Mouse (Mus musculus): ENCODE measurements around the gene Tmem231. TPM values are rescaled to one million over a fixed set of nuclear protein-coding genes. Genes with fewer than 3 reads are reported as not detected.
"Not testable (repeated sequence)": the region's sequence is repeated elsewhere in the genome, so short reads cannot be mapped to it uniquely, and the experiment has no call there.

The Tmem231 gene
- total RNA-seq, 1 experiment from 2014 or later, result not detected

GRCm38 (mm10) chr8:111951936-111952335 is 18.3 kb upstream of the Tmem231 start:
- ATAC-seq (replicated peaks; ENCODE audit: insufficient number of reproducible peaks, low FRiP score, low TSS enrichment, poor library complexity, severe bottlenecking), result no peak

DNA sequence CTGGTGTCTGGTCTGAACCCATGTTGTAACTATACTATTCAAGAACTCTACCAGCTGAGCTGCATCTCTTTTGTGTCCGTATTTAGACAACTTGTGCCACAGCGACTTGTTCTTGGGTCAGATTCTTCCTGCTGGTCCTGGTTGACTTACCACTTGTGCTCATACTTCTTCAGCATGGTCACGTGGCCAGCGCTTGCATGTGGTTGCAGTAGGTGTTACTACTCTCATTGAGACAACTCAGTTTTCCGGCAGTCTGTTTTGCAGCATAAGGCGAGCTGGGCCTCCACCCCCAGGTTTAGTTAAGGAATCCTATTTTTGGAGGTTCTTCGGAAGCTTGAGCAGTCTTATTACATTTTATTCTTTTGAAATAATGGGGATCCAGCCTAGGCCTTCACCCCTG is 17.6 kb upstream of the Tmem231 start:
- ATAC-seq (replicated peaks; ENCODE audit: insufficient number of reproducible peaks, low FRiP score, low TSS enrichment, poor library complexity, severe bottlenecking), result no peak

DNA sequence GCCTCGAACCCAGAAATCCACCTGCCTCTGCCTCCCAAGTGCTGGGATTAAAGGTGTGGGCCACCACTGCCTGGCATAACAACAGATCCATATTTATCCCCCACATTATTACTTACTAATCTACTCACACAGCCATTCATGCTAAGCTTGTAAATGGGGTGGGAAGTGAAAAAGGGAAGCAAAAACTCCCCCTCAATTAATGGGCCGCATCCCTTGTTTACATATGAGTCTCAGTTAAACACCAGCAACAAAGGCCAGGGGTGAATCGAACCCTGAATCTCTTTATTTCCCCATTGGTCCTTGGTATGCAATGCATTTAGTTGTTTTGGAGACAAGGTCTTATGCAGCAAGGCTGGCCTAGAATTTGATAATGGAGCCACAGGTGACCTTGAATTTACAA is 17.2 kb upstream of the Tmem231 start:
- no peak for ATAC-seq (replicated peaks; ENCODE audit: insufficient number of reproducible peaks, low FRiP score, low TSS enrichment, poor library complexity, severe bottlenecking)

DNA sequence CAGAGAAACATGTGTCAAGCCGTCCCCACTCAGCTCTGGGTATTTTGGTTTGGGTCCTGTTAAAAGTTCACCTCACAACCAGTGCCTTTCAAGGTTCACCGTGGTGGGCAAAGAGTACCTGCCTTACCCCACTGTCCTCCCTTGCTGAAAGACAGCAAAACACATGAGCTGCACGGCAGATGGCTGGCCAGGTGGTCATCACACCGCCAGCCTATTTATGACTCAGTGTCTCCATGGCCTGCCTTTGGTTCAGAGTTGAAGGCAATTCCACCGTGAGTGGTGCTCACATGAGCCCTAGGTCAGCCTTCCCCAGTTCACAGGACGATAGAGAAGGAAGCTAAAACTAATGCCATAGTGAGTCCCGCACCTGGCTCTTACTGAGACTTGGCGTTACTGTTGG is 14.3 kb upstream of the Tmem231 start:
- no peak for ATAC-seq (replicated peaks; ENCODE audit: insufficient number of reproducible peaks, low FRiP score, low TSS enrichment, poor library complexity, severe bottlenecking)

DNA sequence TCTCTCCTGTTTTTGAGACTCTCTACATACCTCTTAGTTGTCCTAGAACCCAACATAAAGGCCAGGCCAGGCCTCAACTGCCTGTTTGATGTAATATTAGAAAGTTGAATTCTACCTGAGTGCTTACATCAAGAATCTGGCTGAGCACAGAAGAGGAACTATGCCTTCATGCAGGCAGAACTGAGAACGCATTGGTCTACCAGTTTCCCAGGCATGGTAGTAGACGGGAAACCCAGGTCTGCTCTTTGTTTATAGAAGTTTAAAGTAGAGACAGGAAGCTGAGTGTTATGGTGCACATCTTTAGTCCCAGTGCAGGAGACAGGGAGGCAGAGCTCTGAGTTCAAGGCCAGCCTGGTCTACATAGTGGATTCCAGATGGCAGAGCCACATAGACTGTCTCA is 13.5 kb upstream of the Tmem231 start:
- ATAC-seq (replicated peaks; ENCODE audit: insufficient number of reproducible peaks, low FRiP score, low TSS enrichment, poor library complexity, severe bottlenecking), result no peak

DNA sequence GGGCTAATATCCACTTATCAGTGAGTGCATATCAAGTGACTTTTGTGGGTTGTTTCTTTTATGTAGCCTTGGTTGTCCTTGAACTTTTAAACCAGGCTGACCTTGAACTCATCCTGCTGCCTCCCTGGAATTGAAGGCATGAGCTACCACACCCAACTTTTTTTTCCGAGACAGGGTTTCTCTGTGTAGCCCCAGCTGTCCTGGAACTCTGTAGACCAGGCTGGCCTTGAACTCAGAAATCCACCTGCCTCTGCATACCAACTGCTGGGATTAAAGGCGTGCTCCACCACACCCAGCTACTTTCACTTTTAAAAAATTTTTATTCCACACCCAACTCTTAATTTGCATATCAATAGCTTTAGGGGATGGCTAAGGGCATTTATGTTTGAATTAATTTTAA is 9.9 kb upstream of the Tmem231 start:
- no peak for ATAC-seq (replicated peaks; ENCODE audit: insufficient number of reproducible peaks, low FRiP score, low TSS enrichment, poor library complexity, severe bottlenecking)

DNA sequence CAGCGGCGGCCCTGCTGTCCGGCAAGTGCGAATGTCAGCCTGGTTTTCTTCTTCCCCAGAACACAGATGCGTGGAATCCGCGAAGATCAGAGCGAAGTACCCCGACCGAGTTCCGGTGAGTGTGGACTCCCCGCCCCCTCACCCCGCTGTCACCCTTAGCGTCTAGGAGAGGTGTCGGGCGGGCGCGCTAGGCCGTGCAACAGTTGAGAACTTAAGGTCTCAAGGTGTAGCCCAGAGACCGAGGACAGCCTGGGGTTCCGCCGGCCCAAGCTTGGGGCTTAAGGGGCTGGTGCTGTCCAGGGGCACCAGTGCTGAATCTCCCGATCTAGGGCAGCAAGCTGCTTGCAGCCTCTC is 7.4 kb upstream of the Tmem231 start:
- ATAC-seq (replicated peaks; ENCODE audit: insufficient number of reproducible peaks, low FRiP score, low TSS enrichment, poor library complexity, severe bottlenecking), result peak; percentile 24

- ATAC-seq (replicated peaks; ENCODE audit: insufficient number of reproducible peaks, low FRiP score, low TSS enrichment, poor library complexity, severe bottlenecking), result peak; percentile 84
Measured at GRCm38 (mm10) chr8:111940171-111941100, 6.8 kb upstream of the Tmem231 start, which contains the start of gene Gabarapl2. TSS of gene Gabarapl2 (plus strand) at chr8:111940703.

DNA sequence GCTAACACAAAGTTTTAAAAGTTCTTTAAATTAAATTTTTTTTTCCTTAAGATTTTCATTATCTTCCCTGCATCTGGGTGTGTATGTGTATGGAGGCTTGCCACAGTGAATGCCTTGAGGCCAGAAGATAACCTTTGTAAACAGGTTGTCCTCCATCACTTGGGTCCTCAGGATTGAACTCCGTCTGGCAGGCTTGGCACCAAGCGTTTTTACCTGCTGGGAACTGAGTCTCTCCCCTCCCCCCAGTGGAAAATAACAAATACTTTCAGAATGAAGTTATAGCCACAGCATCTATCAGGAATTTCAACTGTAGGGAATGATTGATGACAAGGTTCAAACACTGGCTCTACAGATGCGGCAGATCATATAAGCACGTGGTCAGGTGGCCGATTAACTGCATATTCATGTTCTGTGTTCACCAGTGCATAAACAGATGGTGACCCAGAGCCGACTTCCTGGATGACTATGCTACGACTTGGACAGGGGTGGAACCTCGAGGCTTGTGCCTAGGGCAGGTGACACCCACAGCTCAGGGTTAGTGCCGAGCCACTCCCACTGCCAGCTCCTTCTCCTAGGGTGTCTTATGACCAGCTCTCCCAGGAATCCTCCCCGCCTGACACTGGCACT is 5.9 kb upstream of the Tmem231 start:
- ATAC-seq (replicated peaks; ENCODE audit: insufficient number of reproducible peaks, low FRiP score, low TSS enrichment, poor library complexity, severe bottlenecking), result peak; percentile 80

DNA sequence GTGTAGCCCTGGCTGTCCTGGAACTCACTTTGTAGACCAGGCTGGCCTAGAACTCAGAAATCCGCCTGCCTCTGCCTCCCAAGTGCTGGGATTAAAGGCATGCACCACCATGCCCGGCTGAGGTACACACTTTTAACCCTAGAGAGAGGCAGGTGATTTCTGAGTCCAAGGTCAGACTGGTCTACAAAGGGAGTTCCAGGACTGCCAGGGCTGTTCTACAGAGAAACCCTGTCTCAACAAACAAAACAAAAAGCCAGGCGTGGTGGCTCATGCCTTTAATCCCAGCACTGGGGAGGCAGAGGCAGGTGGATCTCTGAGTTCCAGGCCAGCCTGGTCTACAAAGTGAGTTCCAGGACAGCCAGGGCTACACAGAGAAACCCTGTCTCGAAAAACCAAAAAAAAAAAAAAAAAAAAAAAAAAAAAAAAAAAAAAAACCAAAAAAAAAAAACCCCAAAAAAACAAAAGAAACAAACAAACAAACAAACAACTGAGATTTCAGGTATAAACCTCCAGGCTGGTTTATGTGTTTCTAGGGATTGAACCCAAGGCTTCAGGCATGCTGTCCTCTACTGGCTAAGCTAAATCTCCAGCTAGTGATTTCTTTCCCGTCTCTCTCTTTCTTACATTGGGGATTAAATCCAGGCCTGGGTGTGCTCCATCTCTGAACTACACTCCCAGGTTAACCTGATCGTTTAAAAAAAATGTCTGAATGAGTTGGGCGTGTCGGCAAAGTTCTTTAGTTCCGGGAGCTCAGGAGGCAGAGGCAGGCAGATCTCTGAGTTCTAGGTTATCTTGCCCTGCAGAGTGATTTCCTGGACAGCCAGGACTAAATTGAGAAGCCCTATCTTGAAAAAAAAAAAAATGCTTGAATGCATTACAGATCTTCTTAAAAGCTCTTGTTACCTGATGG is 4.7 kb upstream of the Tmem231 start:
- ATAC-seq (replicated peaks; ENCODE audit: insufficient number of reproducible peaks, low FRiP score, low TSS enrichment, poor library complexity, severe bottlenecking), result not testable (repeated sequence)

- ATAC-seq (replicated peaks; ENCODE audit: insufficient number of reproducible peaks, low FRiP score, low TSS enrichment, poor library complexity, severe bottlenecking), result no peak
Measured at GRCm38 (mm10) chr8:111937184-111937583, 3.5 kb upstream of the Tmem231 start.

DNA sequence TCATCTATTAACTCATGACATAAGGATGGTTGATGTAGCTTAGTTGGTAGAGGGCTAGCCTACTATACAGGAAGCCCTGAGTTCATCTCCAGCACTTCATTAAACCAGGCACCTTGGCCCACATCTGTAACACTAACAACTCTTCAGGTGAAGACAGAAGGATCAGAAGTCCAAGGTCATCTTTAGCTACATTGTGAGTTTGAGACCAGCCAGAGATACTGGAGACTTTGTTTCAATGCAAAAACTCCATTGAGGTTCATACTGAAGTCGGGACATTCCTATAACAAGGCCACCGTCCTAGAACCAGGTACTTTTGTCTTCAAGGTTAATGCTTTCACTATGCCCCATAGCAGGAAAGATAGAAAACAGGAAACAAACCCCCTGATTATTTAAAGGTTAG is 520 bp upstream of the Tmem231 start:
- no peak for ATAC-seq (replicated peaks; ENCODE audit: insufficient number of reproducible peaks, low FRiP score, low TSS enrichment, poor library complexity, severe bottlenecking)

GRCm38 (mm10) chr8:111932580-111933336 is 923 bp downstream of the Tmem231 start:
- ATAC-seq (replicated peaks; ENCODE audit: insufficient number of reproducible peaks, low FRiP score, low TSS enrichment, poor library complexity, severe bottlenecking), result no peak

DNA sequence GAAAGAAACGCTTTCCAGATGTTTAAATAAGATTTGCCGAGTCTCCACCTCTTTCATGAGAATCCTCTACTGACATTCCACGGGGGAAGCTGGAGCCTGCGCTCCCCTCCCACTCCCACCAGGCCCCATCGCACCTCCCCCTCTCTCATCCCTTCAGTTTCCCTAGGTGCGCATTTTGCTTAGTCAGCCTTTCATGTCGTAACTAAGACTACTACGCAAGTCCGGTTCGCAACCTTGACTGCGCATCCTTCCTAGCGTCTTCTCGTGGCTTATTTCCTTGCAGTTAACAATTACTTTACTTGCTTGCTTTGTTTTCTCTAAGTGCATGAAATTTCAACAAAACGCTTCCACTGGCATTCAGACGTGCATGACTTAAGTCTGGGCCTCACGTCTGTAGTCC is 2.0 kb downstream of the Tmem231 start:
- no peak for ATAC-seq (replicated peaks; ENCODE audit: insufficient number of reproducible peaks, low FRiP score, low TSS enrichment, poor library complexity, severe bottlenecking)

GRCm38 (mm10) chr8:111929648-111930344 is 3.9 kb downstream of the Tmem231 start:
- ATAC-seq (replicated peaks; ENCODE audit: insufficient number of reproducible peaks, low FRiP score, low TSS enrichment, poor library complexity, severe bottlenecking), result no peak

DNA sequence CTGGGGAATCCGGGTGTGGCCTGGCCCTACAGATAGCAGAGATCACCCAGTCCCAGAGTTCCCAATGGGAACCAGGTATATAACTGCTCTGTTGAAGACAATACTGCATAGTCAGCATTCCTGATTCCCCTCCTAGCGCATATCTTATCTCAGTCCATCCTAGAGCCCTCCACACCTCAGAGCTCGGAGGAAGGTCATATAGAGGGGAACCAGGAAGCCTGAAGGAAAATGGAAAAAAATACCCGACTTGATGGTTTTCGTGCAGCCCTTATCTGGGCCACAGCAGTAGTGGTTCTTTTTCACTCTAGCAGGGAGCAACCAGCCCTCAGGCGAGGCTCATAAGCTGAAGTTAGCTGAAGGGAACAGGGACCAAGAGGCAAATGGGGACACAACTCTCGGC is 8.7 kb downstream of the Tmem231 start:
- ATAC-seq (replicated peaks; ENCODE audit: insufficient number of reproducible peaks, low FRiP score, low TSS enrichment, poor library complexity, severe bottlenecking), result no peak

DNA sequence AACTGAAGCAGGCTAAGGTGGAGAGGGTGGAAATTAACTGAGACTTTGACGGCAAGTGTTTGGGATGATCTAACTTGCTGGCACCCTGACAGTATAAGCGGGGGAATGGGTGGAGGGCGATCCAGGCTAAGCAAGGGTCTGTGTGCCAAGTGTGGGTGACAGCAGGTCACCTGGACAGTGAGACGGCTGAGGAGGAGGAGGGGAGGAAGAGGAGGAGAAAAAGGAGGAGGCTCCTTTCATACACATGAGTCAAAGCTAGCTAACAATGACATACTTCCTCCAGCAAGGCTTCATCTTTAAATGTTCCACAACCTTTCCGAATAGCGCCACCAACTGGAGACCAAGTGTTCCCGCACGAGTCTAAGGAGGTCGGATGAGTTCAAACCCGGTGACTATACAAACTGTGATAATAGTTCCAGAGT is 10.3 kb downstream of the Tmem231 start:
- ATAC-seq (replicated peaks; ENCODE audit: insufficient number of reproducible peaks, low FRiP score, low TSS enrichment, poor library complexity, severe bottlenecking), result no peak

- no peak for ATAC-seq (replicated peaks; ENCODE audit: insufficient number of reproducible peaks, low FRiP score, low TSS enrichment, poor library complexity, severe bottlenecking)
Measured at GRCm38 (mm10) chr8:111920971-111921370, 12.7 kb downstream of the Tmem231 start.

All from monocyte, adult 5-6 weeks (primary cell).